In the genomic region with DNA sequence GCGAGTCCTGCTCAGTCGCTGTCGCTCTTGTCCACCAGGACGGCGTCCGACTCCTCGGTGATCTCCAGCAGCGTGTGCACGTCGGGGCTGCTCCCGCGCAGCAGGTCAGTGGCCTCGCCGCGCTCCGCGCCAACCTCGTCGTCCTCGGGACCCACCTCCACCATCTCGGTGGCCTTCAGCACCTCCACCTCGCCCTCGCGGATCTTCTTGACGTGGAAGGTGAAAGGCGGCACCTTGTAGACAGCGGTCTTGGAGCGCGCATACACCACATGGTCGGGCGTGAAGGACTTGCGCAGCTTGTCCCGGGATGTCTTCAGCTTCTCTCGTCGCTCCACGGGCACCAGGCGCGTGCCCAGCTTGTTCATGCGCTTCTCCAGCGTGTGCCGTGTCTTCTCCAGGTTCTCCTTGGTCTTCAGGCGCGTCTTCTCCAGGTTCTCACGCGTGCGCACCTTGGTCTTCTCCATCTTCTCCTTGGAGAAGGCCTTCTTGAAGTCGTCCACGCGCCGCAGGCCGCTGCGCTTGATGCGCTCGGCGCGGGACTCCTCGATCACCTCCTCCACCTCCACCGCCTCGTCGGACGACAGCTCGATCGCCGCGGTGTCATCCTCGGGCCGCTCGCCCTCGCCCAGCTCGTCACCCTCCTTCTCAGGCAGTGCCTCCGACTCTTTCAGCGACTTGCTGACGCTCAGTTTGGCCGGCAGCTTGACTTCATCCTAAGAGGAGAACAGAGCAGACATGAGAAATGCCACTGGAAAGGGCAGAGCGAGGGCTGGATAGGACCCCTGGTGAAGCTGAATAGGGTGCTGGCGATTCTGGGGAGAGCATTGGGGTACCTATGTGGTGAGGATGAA, we compare ENCODE assay signal across 8 mouse cellular contexts. TPM values are rescaled to one million over a fixed set of nuclear protein-coding genes. Genes with fewer than 3 reads are reported as not detected.
DNase-seq lines count a peak whose midpoint lies in the region; ATAC-seq and TF ChIP-seq lines count a peak whose summit lies in the region.

No protein-coding gene starts in this region.

- WGBS in hindbrain, embryonic 10.5 days, result 7% methylated on average over 76 of the region's 76 CpGs
- WGBS in midbrain, embryonic 12.5 days, result 8% methylated on average over 76 of the region's 76 CpGs

- H3K4me3 ChIP-seq in ES-E14 (ENCODE audit: insufficient read depth in 1 of 2, low read depth in 1 of 2, low read length in 2 of 2, poor library complexity in 1 of 2, severe bottlenecking in 1 of 2), result peak overlapping the region; percentile 33 to 45
- H3K4me3 ChIP-seq in hindbrain, embryonic 10.5 days, result peak overlapping the region; percentile 41
- peak overlapping the region; percentile 27 for H3K4me3 ChIP-seq in midbrain, embryonic 12.5 days

- H3K27me3 ChIP-seq in hindbrain, embryonic 10.5 days (ENCODE audit: insufficient read depth, poor library complexity, severe bottlenecking), result peaks cover 61% of the 10 kb centered on the region
- peaks cover 46% of the 10 kb centered on the region for H3K27me3 ChIP-seq in midbrain, embryonic 12.5 days

- H3K27ac ChIP-seq in ES-E14 (ENCODE audit: insufficient read depth, low read depth, low read length, poor library complexity, severe bottlenecking), result no peak overlapping the region
- no peak overlapping the region for H3K27ac ChIP-seq in hindbrain, embryonic 10.5 days
- no peak overlapping the region for H3K27ac ChIP-seq in midbrain, embryonic 12.5 days (replicated peaks)

- intact Hi-C loops in gastrocnemius, postnatal 14 days (cut with DNase I; ENCODE audit: low total_unique reads), result loop anchor here (10.0 kb wide), 1 partner anchor 214 kb away; no protein-coding TSS in a partner anchor

- H3K4me2 ChIP-seq in midbrain, embryonic 12.5 days (replicated peaks), result peak overlapping the region; percentile 37

- no peaks in the 10 kb centered on the region for H3K36me3 ChIP-seq in ES-E14 (ENCODE audit: control insufficient read depth, insufficient read depth, low read length, poor library complexity, severe bottlenecking)
- H3K36me3 ChIP-seq in hindbrain, embryonic 10.5 days, result no peaks in the 10 kb centered on the region
- H3K36me3 ChIP-seq in midbrain, embryonic 12.5 days, result no peaks in the 10 kb centered on the region

- H3K9me3 ChIP-seq in ES-E14 (ENCODE audit: control insufficient read depth, insufficient read depth, low read depth, low read length), result no peaks in the 10 kb centered on the region
- no peaks in the 10 kb centered on the region for H3K9me3 ChIP-seq in hindbrain, embryonic 10.5 days
- H3K9me3 ChIP-seq in midbrain, embryonic 12.5 days, result no peaks in the 10 kb centered on the region

- no peak for ATAC-seq in midbrain, embryonic 12.5 days (ENCODE audit: low FRiP score, low read depth)

- in situ Hi-C loops in ES-E14 (cut with MboI; ENCODE audit: low sequenced_read_pairs in 2 of 2, unreplicated experiment in 2 of 2), result loop anchor here in 1 of 2 experiments (10.0 kb wide), 1 partner anchor 124 kb away; no protein-coding TSS in a partner anchor

- peaks cover 0 to 15% of the 10 kb centered on the region in 2 experiments for H3K4me1 ChIP-seq in ES-E14 (ENCODE audit: control insufficient read depth in 2 of 2, insufficient read depth in 2 of 2, low read length in 2 of 2, poor library complexity in 1 of 2)
- H3K4me1 ChIP-seq in hindbrain, embryonic 10.5 days (replicated peaks), result peaks cover 22% of the 10 kb centered on the region
- peaks cover 10% of the 10 kb centered on the region for H3K4me1 ChIP-seq in midbrain, embryonic 12.5 days

- H3K9ac ChIP-seq in ES-E14 (ENCODE audit: insufficient read depth, low read depth, low read length, poor library complexity, severe bottlenecking), result peak overlapping the region; percentile 46
- H3K9ac ChIP-seq in midbrain, embryonic 12.5 days (replicated peaks), result no peak overlapping the region

- peak; percentile 39 for DNase-seq in gastrocnemius, postnatal 14 days
- no peak for DNase-seq in gastrocnemius, adult 18-20 months (ENCODE audit: low spot score)
- no peak for DNase-seq in ES-E14 (ENCODE audit: low read depth, low spot score)
- peak; percentile 43 for DNase-seq in hindbrain, embryonic 10.5 days (ENCODE audit: low spot score)
- DNase-seq in urinary bladder, postnatal 10 days (ENCODE audit: low spot score), result no peak
- DNase-seq in embryo, embryonic 10.5 days (ENCODE audit: low spot score), result no peak
- DNase-seq in thymus, postnatal 25 days, result no peak

TF ChIP-seq in ES-E14, 5 proteins besides CTCF, POLR2A, EP300 and RAD21:
- TF ChIP-seq ZNF384 (IDR thresholded peaks at IDR 0.05; ENCODE audit: low read depth, low read length), result no peak
- no peak for TF ChIP-seq MAFK (IDR thresholded peaks at IDR 0.05; ENCODE audit: insufficient read depth, low read depth, low read length)
- no peak for TF ChIP-seq ZC3H11A (IDR thresholded peaks at IDR 0.05; ENCODE audit: borderline replicate concordance, low read depth, low read length)
- no peak for TF ChIP-seq CHD2 (IDR thresholded peaks at IDR 0.05; ENCODE audit: low read depth, low read length)

RNA-seq across cellular contexts. Expression of a gene that starts 11.8 kb away (rescaled TPM):
- 100 to 1,000 TPM; 226 to 256 TPM for total RNA-seq in gastrocnemius, postnatal 14 days (2021)
- total RNA-seq in gastrocnemius, adult 18-20 months (2021), result 100 to 1,000 TPM; 128 to 153 TPM
- 16.4 and 30.7 TPM in 2 replicates for total RNA-seq in ES-E14 (2012; rRNA removed)
- polyA plus RNA-seq in hindbrain, embryonic 10.5 days (2016; fragmentation: Nextera tagmentation; extraction: Ambion mirVana), result 18.2 and 21.4 TPM in 2 replicates
- 41.8 and 51.0 TPM in 2 replicates for polyA plus RNA-seq in midbrain, embryonic 12.5 days (2016; fragmentation: Nextera tagmentation; extraction: Ambion mirVana)

RNA-seq across cellular contexts. Expression of a gene that starts 19.5 kb away (rescaled TPM):
- 10 to 100 TPM; 41.7 to 43.6 TPM for total RNA-seq in gastrocnemius, postnatal 14 days (2021)
- total RNA-seq in gastrocnemius, adult 18-20 months (2021), result 10 to 100 TPM; 38.1 to 48.6 TPM
- total RNA-seq in ES-E14 (2012; rRNA removed), result 61.5 and 78.9 TPM in 2 replicates
- 21.1 and 31.5 TPM in 2 replicates for polyA plus RNA-seq in hindbrain, embryonic 10.5 days (2016; fragmentation: Nextera tagmentation; extraction: Ambion mirVana)
- 31.7 and 35.0 TPM in 2 replicates for polyA plus RNA-seq in midbrain, embryonic 12.5 days (2016; fragmentation: Nextera tagmentation; extraction: Ambion mirVana)

RNA-seq across cellular contexts. Expression of a gene that starts 50.4 kb away (rescaled TPM):
- 10 to 100 TPM; 53.4 to 58.5 TPM for total RNA-seq in gastrocnemius, postnatal 14 days (2021)
- 10 to 100 TPM; 57.0 to 74.4 TPM for total RNA-seq in gastrocnemius, adult 18-20 months (2021)
- total RNA-seq in ES-E14 (2012; rRNA removed), result 38.1 and 43.4 TPM in 2 replicates
- polyA plus RNA-seq in hindbrain, embryonic 10.5 days (2016; fragmentation: Nextera tagmentation; extraction: Ambion mirVana), result 36.2 and 48.1 TPM in 2 replicates
- polyA plus RNA-seq in midbrain, embryonic 12.5 days (2016; fragmentation: Nextera tagmentation; extraction: Ambion mirVana), result 65.6 and 67.5 TPM in 2 replicates

Comparison
In these comparisons a context has a peak if more than half of its experiments do, and no peak if none do; other contexts are left out.
1. DNase-seq: peak in gastrocnemius, postnatal 14 days (single experiment) and hindbrain, embryonic 10.5 days (single experiment); none in gastrocnemius, adult 18-20 months (single experiment), ES-E14 (single experiment), urinary bladder, postnatal 10 days (single experiment), embryo, embryonic 10.5 days (single experiment) and thymus, postnatal 25 days (single experiment).
2. Peak in every context shown above with its lines, with median percentiles within 50 percentile points of each other: H3K4me3 ChIP-seq.